Mouse (Mus musculus) neural tube, embryonic 11.5 days (tissue): ENCODE results near the gene Slco4c1. TPM values are rescaled to one million over a fixed set of nuclear protein-coding genes. Genes with fewer than 3 reads are reported as not detected.

ENCODE experiments used
- ATAC-seq: fragments of 200-750 bp; cut with Nextera tagmentation; 2 replicates; pipeline ENCODE4 v1.8.0; 2017; ENCODE audit warnings: moderate number of reproducible peaks, mild to moderate bottlenecking, moderate TSS enrichment, moderate library complexity; ENCODE audit not compliant: insufficient read depth, low FRiP score, low TSS enrichment
- DNase-seq: peaks from one replicate; pipeline ENCODE4 v3.0.0-alpha.2; 2015; ENCODE audit warnings: low spot score
- H3K27ac ChIP-seq: fragments of 300-500 bp; sonication (generic); 2 replicates; pipeline ENCODE4 v1.5.1; 2014; ENCODE audit warnings: low read depth, mild to moderate bottlenecking, low read length
- H3K27me3 ChIP-seq: fragments of 300-500 bp; sonication (generic); 2 replicates; pipeline ENCODE4 v1.6.1; 2014; ENCODE audit warnings: mild to moderate bottlenecking, low read length, mixed read lengths; ENCODE audit not compliant: control insufficient read depth, insufficient read depth
- H3K36me3 ChIP-seq: fragments of 300-500 bp; sonication (generic); 2 replicates; pipeline ENCODE4 v1.6.1; 2014; ENCODE audit warnings: mild to moderate bottlenecking, low read length, moderate library complexity, mixed read lengths; ENCODE audit not compliant: control insufficient read depth, insufficient read depth
- H3K4me1 ChIP-seq: fragments of 300-500 bp; sonication (generic); 2 replicates; pipeline ENCODE4 v1.6.1; 2014; ENCODE audit warnings: low read length, mixed read lengths; ENCODE audit not compliant: control insufficient read depth, insufficient read depth
- H3K4me2 ChIP-seq: fragments of 300-500 bp; sonication (generic); 2 replicates; pipeline ENCODE4 v1.6.1; 2014; ENCODE audit warnings: low read depth, mild to moderate bottlenecking, moderate library complexity
- H3K4me3 ChIP-seq: fragments of 300-500 bp; sonication (generic); 2 replicates; pipeline ENCODE4 v1.5.1; 2014; ENCODE audit warnings: low read depth, low read length
- H3K9ac ChIP-seq: fragments of 300-500 bp; sonication (generic); 2 replicates; pipeline ENCODE4 v1.6.1; 2014; ENCODE audit warnings: mild to moderate bottlenecking, low read length
- H3K9me3 ChIP-seq: fragments of 300-500 bp; sonication (generic); 2 replicates; pipeline ENCODE4 v1.6.1; 2016; ENCODE audit warnings: low read length; ENCODE audit not compliant: control insufficient read depth
- WGBS: fragments of 180-500 bp; shearing (Covaris S2); extraction: QIAGEN DNeasy Blood & Tissue Kit; methylation state at CpG from one replicate; pipeline ENCODE4 v1.1.7; 2014; 5-methylcytosine and 5-hydroxymethylcytosine counted together
- polyA plus RNA-seq: library from polyadenylated mRNA; unstranded; fragments of >200 nt; fragmentation: Nextera tagmentation; extraction: Ambion mirVana; gene quantifications from 2 replicates; pipeline ENCODE4 v1.2.1, GENCODE M21; 2014

The Slco4c1 gene
- polyA plus RNA-seq, 1 experiment from 2014 or later = not detected

DNA sequence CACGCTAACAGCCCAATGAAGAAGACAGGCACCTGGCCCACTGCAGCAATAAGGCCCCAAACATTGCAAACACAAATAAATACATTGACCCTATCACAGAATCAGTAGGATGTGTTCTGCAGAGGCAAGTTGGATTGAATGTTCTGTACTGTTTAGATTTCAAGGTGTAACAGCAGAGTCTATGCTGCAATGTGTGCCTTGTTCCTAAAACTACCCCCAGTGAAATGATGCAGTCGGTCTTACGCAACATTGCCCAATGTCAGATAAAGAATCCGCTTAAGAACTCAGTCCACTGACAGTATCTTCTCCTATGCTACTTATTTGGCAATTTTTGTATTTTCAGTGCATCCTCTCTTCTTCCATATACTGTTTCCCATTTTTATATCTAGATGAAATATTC, 6.0 kb downstream of the Slco4c1 start:
- Histone ChIP-seq H3K27me3 (no peaks in the 10 kb centered on the region), H3K4me3 (no peak overlapping the region), H3K4me2 (no peak overlapping the region), H3K4me1 (no peaks in the 10 kb centered on the region), H3K27ac (no peak overlapping the region), H3K9ac (no peak overlapping the region), H3K36me3 (no peaks in the 10 kb centered on the region), H3K9me3 (no peaks in the 10 kb centered on the region)
- ATAC-seq = no peak
- DNase-seq = no peak
- 97% methylated on average over 4 of the region's 4 CpGs for WGBS

DNA sequence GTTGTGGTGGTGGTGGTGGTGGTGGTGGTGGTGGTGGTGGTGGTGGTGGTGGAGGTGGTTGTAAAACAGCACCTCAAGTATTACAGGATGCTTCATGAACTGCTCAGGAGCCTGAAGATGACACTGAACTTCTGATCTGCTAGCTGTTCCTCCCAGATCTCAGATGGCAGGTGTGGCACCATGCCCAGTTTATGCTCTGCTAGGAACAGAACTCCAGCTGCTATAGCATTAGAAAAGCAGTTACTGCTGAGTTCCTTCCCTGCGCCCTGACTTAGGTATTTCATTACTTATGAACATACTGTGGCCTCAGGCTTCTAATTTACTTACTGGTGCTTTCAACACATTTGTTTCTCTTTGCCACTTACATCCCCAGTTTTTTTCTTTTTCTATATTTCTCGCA, 7.9 kb downstream of the Slco4c1 start:
- Histone ChIP-seq H3K36me3 (no peaks in the 10 kb centered on the region), H3K9me3 (no peaks in the 10 kb centered on the region), H3K4me2 (no peak overlapping the region), H3K27ac (no peak overlapping the region), H3K9ac (no peak overlapping the region), H3K4me1 (no peaks in the 10 kb centered on the region), H3K27me3 (no peaks in the 10 kb centered on the region), H3K4me3 (no peak overlapping the region)
- WGBS = 96% methylated on average over 2 of the region's 2 CpGs
- DNase-seq (no peak), ATAC-seq (no peak)

DNA sequence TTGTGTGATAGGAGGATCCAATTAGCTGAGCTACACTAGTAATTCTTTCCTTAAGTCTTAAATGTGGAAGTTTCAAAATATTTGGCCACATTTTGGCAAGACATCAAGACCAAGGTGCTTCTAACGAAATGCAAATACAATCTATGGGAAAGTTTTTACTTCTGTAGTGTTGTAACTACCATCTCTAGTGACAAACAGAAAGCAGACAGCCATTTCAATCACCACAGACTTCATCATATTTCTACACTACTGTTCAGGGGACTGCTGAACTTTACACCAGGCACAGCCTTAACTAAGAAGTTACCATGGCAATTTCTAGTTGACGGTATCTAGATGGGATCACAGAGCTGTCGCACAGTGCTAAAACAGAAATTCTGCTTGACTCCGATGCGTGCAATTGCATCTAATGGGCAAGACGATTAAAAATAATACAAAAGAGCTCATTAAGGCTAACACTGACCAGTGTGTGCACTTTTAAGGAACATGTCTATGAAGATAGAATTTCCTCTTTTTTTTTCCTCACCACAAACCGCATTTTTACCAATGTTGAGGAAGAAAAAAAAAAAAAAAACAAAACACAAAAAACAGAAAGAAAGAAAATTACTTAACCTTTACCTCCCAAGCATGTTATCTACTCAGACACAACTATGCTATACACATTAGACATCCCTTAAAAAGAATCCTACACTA, 11.8 kb downstream of the Slco4c1 start:
- no peaks in the 10 kb centered on the region for H3K9me3 ChIP-seq
- no peak overlapping the region for H3K4me3 ChIP-seq
- no peak overlapping the region for H3K4me2 ChIP-seq
- H3K36me3 ChIP-seq = no peaks in the 10 kb centered on the region
- no peak for DNase-seq
- no peaks in the 10 kb centered on the region for H3K27me3 ChIP-seq
- no peak overlapping the region for H3K27ac ChIP-seq
- no peaks in the 10 kb centered on the region for H3K4me1 ChIP-seq
- ATAC-seq = no peak
- 90% methylated on average over 7 of the region's 7 CpGs for WGBS
- no peak overlapping the region for H3K9ac ChIP-seq

DNA sequence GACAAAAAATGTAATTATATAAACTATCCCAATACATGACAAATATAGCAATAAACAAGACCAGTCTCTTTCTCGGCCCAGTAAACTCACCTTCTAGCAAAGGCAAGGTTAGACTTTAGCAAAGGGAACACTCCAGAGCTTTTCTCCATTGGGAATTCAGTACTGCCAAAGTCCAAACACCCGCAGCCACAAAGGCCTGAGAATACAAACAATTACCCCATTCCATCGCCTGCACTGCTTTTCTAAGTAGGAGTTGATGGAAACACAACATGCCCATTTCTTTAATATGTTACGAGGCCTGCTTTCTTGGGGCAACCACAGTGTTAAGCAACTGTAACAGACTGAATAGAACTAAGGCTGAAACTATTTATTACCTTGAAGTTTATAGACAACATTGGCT, 18.4 kb downstream of the Slco4c1 start:
- no peak overlapping the region for H3K4me2 ChIP-seq
- no peak for ATAC-seq
- no peaks in the 10 kb centered on the region for H3K27me3 ChIP-seq
- no peak overlapping the region for H3K4me3 ChIP-seq
- no peaks in the 10 kb centered on the region for H3K4me1 ChIP-seq
- WGBS = 79% methylated on average over 4 of the region's 4 CpGs
- H3K9me3 ChIP-seq = no peaks in the 10 kb centered on the region
- no peak overlapping the region for H3K27ac ChIP-seq
- no peaks in the 10 kb centered on the region for H3K36me3 ChIP-seq
- no peak for DNase-seq
- H3K9ac ChIP-seq = no peak overlapping the region

DNA sequence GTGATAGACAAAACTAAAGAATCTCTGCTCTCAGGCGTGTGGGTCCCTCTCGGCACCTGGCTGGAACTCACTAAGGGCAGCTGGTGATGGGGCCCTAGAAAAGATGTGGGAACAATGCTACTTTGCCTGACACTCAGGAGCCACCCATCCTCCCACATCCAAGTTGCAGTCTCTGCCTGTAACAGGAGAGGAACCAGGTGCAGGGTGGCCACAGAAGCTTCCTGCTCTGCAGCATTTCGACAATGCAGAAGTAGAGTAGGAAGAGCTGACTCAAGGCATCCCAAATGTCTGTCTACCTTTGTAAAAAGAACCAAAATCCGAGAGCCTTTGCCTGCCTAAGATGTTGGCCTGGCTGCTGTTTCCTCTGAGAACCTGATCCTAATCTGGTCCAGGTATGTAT, 22.9 kb downstream of the Slco4c1 start:
- Histone ChIP-seq H3K9ac (no peak overlapping the region), H3K4me1 (no peaks in the 10 kb centered on the region), H3K27me3 (no peaks in the 10 kb centered on the region), H3K9me3 (no peaks in the 10 kb centered on the region), H3K4me3 (no peak overlapping the region), H3K27ac (no peak overlapping the region), H3K36me3 (no peaks in the 10 kb centered on the region), H3K4me2 (no peak overlapping the region)
- 79% methylated on average over 4 of the region's 4 CpGs for WGBS
- ATAC-seq (no peak), DNase-seq (no peak)

DNA sequence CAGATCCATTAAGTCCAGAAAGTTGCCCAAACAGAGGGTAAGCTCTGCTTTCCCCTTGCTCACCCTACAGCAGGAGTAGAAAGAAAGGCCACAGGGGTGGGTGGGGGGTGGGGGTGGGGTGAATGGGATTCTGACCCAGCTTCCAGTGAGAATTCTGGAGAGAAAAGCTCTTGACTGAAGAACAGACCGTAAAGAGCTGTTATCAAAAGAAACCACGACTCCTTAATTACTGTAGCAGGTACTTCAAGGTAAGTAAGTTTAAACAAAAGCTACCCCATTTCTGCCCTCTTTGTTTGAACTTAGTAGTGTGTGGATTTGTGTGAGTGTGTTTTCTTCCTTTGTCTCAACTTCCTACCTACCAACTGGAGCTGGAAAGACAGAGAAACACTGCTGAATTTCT, 23.4 kb downstream of the Slco4c1 start:
- H3K4me1 ChIP-seq = no peaks in the 10 kb centered on the region
- DNase-seq = no peak
- no peak overlapping the region for H3K9ac ChIP-seq
- H3K4me3 ChIP-seq = no peak overlapping the region
- H3K36me3 ChIP-seq = no peaks in the 10 kb centered on the region
- no peak for ATAC-seq
- 54% methylated on average over 2 of the region's 2 CpGs for WGBS
- no peak overlapping the region for H3K27ac ChIP-seq
- no peaks in the 10 kb centered on the region for H3K27me3 ChIP-seq
- H3K9me3 ChIP-seq = no peaks in the 10 kb centered on the region
- H3K4me2 ChIP-seq = no peak overlapping the region

DNA sequence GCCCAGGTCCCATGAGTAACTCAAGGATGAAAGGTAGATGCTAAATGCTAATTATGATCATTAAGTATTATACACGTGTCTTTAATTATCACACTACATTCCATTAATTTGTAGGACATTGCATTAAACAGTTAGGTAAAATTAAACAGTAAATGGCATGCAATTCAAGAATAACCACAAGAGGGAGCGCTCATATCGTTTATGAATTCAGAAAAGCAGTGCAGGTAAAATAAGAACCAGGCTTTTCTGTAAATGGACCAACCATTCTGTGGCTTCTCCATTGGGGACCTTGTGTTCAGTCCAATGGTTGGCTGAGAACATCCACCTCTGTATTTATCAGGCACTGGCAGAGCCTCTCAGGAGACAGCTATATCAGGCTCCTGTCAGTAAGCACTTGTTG, 25.2 kb downstream of the Slco4c1 start:
- Histone ChIP-seq H3K4me3 (no peak overlapping the region), H3K4me1 (no peaks in the 10 kb centered on the region), H3K9ac (no peak overlapping the region), H3K9me3 (no peaks in the 10 kb centered on the region), H3K27me3 (no peaks in the 10 kb centered on the region), H3K36me3 (no peaks in the 10 kb centered on the region), H3K4me2 (no peak overlapping the region), H3K27ac (no peak overlapping the region)
- WGBS = 5% methylated on average over 3 of the region's 3 CpGs
- DNase-seq = no peak
- no peak for ATAC-seq

DNA sequence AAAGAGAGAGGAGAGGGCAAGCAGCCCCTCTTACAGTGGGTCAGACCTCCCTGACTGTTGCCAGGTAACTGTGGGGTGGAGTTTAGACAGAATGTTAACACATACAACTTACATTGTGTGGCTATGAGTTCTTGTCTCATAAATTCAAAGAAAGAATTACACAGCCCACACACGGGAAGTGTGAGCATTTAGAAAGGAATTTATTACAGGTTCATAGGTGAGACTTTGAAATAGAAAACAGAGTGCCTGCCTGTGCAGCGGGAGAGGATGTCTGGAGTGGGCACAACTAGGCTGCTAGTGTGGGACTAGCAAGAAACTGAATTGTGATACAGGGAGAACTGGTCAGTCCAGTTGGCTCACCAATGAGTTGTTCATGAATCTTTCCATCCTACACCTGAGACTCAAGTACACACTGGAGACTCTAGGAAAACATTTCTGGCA, 66.7 kb downstream of the Slco4c1 start:
- Histone ChIP-seq H3K4me2 (no peak overlapping the region), H3K27ac (no peak overlapping the region), H3K4me1 (no peaks in the 10 kb centered on the region), H3K27me3 (no peaks in the 10 kb centered on the region), H3K36me3 (no peaks in the 10 kb centered on the region), H3K9ac (no peak overlapping the region), H3K4me3 (no peak overlapping the region), H3K9me3 (no peaks in the 10 kb centered on the region)
- ATAC-seq (no peak; the same call in 1 of the 2 replicates), DNase-seq (no peak)
- WGBS = 69% methylated on average over 2 of the region's 2 CpGs

DNA sequence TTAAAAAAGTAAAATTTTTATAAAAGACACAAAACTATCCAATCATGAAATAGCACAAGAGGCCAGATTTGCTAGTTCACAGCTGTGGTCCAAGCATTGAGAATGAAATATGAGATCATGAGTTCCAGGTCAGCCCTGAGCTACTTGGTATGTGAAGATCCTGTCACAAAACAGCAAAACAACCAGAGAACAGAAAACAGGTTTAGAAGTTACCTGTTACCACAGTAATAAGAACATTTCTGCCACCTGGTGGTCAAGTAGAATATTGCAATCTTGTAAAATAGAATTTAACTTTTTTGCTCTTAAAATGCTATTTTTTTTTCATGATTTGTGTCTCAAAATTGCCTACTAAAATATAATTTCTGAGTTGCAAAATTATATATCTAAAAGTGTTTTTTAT, 70.4 kb downstream of the Slco4c1 start:
- no peaks in the 10 kb centered on the region for H3K36me3 ChIP-seq
- DNase-seq = no peak
- no peak overlapping the region for H3K4me3 ChIP-seq
- H3K4me2 ChIP-seq = no peak overlapping the region
- no peaks in the 10 kb centered on the region for H3K27me3 ChIP-seq
- ATAC-seq = no peak
- H3K27ac ChIP-seq = no peak overlapping the region
- H3K4me1 ChIP-seq = no peaks in the 10 kb centered on the region
- no peaks in the 10 kb centered on the region for H3K9me3 ChIP-seq
- H3K9ac ChIP-seq = no peak overlapping the region
